Mouse (Mus musculus) T-helper 17 cell (primary cell): ENCODE data around the gene Lrrfip2.

Source experiments
- in situ Hi-C, 2 experiments: fragments of 300-600 bp; cut with MboI, MseI; formaldehyde crosslinking; loops; 1 replicate in 1 of 2; 2 replicates in 1 of 2; pipeline ENCODE4 v1.15.1; 2025; ENCODE audit warnings: high pct_unique_total_duplicates in 2 of 2

The Lrrfip2 gene

DNA sequence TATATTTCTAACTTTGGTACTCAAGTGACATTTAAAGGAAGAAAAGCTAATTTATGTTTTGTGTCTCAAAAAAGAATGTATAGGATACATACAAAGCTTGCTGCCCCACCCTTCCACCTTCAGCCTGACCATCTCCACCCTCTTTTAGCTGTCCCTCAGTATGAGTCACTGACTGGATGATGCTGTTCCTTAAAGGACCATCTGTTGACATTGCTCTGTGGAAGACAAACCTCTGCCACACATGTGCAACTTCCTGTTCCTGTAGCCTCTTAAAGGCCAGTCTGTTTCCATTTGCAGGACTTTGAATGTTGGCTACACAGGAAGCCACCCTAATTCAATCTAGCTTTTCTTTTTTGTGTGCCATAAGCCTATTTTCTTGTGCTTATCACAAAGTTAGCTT, 99.0 kb downstream of the Lrrfip2 start:
- in situ Hi-C loops = no loop called here

DNA sequence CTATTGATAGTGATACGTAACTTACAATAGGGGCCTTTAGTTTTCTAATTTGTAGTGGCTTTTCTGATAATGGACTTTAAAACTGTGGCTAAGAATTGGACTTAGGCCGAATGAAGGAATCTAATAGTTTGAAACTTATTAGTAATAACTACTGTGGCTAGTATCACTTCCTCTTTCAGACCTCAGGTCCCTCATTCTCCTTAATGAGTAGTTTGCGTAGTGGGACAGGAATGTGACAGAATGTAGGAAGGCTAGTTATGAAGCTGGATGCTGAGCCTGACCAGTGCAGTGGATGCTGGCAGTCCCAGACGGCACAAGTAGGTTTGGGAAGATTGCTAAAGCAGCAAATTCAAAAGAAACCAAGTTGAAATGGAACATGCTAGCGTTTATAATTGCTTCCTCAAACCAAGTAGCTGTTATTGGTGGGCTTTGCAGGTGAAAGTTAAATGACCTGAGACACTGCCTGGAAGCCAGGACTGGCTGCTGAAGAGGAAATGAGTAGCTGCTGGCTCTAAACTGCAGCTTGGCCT, 103.2 kb downstream of the Lrrfip2 start:
- in situ Hi-C loops = no loop called here

DNA sequence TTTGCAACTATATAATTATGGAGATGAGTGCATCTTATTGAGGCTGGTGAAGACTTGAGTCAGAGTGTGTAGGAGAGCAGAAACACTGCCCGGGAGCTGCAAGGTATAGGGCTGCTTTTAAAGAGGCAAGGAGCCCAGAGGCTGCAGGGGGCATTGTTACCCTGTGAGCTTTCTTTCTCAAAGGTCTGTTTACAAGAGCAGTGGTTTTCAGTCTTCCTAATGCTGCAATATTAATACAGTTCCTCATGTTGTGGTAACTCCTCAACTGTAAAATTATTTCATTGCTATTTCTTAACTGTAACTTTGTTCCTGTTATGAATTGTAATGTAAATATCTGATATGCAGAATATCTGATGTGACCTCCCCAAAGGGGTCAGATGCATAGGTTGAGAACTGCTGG, 104.2 kb downstream of the Lrrfip2 start:
- in situ Hi-C loops = no loop called here

DNA sequence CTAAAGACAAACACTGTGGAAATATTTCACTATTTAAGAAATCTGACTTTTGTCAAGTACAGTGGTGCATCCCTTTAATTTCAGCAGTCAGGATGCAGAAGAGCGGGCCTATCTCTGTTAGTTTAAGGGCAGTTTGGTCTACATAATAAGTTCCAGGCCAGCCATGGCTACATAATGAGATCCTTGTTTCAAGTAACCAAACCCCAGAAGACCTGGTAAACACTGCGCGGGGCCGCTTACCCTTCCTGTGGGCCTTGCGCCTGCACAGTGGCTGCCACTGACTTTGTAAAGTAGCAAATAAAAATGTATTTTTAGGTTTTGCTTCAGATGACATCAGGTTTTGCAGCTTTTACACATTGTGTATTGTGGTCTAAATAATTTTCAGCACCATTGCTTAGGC, 106.0 kb downstream of the Lrrfip2 start:
- in situ Hi-C loops = no loop called here

DNA sequence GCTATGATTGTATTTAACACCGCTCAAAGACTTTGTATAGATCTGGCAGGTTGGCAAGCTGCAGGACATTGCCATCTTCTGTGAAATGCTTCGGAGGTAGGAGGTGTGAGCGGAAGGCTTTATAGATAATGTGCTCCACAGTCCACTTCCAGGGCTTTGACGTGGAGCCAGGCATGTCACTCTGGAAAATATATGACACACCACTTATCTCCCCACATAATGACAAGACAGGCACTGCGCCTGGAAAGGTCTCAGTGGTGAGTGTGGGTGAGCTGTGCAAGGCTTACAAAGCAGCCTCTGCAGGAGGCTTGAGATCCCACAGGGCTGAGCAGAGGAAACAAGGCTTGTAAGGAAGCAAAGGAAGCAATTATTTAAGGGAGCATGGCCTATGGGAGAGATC, 111.1 kb downstream of the Lrrfip2 start:
- in situ Hi-C loops = no loop called here

DNA sequence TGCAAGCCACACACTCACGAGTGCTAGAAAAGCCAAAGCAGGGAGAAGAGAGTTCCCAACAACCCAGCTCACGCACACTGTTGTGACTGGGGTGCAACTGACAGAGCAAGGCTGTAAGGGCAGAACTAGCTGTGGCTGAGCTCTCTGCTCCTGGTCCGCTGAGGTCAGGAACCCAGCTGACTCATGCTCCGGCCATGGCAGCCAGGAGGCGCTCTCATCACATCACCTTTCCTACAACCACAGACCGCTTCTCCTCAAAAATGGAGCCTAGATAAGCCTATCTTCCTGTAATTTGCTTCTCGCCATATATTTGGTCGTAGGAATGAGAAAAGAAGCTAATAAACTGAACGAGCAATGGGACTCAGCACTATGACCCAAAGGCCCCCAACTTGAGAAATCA, 117.3 kb downstream of the Lrrfip2 start:
- in situ Hi-C loops = no loop called here

DNA sequence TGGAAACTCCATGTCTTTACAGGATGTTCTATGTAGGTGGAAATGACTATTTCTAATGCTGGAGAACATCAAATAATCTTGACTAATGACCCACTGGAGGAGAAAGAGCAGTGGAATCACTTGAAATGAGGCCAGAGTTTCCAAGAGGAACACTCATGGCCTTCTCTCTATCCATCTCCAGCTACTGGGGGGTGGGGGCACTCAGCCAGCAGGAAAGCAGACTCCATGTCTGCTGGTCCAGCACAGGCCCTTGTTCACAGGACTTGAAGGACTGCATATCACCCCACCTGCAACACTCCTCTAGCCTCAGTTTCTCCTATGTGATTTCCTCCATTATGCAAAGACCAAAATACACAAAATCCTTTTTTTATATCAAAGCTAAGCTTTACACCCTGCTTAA, 120.3 kb downstream of the Lrrfip2 start:
- in situ Hi-C loops = no loop called here

DNA sequence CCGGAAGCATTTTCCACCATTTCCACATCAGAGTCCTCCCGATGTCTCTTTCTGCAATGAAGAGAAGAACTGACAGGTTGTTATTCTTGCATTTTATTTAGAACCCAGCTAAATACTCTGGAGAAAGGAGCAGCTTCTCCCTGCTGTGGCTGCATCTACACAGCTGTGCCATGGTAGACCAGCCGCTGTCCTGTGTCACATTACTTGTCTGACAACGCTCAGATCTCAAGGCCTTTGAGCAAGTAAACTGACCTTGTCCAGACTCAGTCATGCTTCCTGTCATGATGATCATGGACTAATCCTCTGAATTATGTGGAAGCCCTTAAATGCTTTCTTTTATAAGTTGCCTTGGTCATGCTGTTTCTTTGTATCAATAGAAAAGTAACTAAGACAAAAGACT, 122.4 kb downstream of the Lrrfip2 start:
- in situ Hi-C loops = no loop called here

DNA sequence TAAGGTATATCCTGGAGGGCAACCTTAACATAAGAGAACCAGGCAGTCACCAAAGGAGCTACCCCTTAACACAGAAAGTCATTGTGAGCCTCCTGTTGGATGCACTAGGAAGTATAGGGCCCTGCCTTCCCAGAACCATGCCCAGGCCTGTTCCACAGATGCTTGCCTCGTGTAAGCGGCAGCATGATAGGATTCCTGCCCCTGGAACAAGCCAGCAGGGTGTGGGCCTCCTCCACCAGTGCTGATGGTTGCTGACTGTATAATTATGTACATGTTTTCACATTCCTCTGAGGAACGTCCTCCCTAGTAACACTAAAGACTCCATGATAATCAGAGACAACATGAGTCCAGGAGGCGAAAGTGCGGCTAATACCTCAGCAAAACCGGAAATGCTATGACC, 126.0 kb downstream of the Lrrfip2 start:
- in situ Hi-C loops = no loop called here

DNA sequence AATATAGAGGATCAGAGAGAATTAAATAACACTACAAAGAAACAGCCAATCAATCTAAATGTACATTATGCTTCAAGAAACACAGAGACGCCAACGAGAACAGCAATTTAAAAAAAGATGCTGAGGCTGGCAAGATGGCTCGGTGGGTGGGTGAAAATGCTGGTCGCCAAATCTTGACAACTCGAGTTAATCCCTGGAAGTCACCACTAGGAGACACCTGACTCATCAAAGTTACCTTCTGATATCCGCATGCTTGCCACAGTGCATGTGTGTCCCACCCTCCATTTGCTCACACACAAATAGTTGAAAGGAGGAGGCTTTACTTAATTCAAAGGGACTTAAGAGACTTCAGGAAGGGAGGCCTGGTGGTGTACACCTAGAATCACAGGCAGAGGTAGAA, 128.2 kb downstream of the Lrrfip2 start:
- in situ Hi-C loops = no loop called here

DNA sequence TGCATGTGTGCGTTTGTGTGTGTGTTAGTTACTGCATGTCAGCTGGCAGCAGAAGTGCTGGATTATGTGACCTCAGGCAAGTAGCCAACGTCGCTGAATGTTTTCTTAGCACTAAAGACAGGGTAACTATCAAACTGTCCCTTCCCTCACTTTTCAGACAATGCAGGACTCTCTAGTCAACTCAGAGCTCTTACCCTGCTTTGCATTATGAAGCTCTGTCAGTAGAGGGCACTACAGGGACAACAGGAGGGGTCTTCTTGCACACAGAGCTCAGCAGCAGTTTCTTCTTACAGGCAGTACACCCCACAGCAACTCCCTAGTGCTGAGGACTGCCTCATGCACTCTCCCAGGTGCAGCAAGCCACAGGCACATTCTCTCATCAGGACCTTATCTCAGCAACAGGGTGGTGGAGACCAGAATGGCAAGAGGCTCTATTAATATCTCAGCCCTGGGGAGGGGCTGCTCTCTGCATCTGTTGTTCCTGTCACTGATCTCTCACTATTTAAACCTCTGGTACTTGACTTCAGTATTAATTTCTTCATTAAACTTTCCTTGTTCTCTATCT, 130.4 kb downstream of the Lrrfip2 start:
- in situ Hi-C loops = no loop called here

DNA sequence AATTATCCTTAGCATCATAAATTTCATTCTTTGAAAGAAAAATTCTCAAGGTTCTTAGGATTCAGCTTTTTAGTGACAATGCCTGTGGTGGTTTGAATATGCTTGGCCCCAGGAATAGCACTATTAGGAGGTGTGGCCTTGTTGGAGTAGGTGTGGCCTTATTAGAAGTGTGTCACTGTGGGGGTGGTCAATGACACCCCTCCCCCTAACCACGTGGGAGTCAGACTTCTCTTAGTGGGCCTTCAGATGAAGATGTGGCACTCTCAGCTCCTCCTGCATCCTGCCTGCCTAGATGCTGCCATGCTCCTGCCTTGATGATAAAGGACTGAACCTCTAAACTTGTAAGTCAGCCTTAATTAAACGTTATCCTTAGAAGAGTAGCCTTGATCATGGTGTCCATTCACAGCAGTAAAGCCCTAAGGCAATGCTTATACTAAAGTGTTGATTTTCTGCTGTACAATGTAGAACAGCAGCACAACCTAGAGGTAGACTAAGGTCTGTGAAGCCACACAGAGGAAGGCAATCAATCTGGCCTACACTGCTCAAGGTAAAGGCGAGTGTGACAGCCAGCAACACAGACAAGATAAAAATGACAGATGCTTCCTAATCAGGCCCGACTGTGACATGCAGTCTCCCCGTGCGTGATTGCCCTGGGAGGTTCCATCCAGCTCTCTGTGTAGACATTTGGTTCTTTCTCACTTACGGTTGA, 134.9 kb downstream of the Lrrfip2 start:
- in situ Hi-C loops = no loop called here

DNA sequence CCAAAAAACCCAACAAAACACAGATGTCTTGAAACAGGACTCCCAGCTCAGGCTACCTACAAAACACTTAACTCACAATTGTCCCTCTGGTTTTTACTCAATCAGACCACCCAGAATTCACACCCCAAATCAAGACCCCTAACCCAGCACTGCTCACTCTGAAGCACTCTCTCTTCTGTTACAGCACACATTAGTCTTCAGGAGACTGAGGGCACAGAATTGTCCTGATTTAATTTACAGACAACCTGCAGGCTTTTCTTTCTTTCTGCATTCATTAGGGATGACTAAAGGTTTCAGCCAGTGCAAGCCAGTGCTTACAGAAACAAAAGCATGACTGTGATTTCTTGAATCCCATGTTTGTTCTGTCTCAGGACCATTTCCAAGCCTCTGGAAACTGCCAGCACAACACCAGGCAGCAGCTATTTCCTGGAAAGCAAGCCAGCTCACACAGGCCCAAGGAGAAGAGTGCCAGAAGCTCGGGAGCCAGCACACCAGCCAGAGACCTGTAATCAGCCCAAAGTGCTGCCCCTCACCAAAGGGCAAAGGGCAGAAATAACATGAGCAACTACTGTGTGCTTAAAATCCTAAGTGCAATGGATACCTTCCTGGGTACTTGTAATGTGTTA, 143.1 kb downstream of the Lrrfip2 start:
- in situ Hi-C loops = no loop called here

DNA sequence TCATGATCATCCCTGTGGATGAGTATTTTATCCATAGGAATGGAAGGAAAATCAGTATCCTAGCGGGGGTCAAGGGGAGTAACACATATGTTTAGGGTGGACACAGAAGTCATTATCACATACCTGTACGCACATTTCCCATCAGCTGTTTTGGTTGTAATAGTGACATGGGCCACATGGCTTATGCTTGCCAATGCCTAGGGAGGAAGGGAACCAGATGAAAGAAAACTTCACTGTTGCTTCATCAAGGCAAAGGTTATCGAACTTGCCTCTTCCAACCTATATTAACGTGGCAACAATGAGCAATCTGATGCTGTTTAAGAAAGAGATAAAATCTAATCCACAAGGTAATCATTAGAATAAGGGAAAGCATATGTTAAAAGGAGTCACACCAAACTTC, 144.0 kb downstream of the Lrrfip2 start:
- in situ Hi-C loops = no loop called here

DNA sequence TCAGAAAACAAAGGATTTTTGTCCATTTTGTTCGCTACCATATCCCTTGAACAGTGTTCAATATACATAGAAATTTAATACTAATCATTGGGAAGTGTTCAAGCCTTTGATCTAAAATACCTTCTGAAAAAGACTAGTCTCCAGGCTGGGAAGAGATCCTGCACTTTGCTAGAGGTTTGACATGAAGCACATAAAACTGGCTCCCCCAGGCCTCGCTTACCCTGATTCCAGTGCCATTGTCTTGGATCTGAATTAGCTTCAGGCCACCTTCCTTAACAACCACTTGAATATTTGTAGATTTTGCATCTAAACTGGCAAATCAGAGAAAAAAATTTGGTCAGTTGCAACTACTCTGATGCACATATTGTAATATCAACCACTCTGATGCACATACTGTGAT, 150.6 kb downstream of the Lrrfip2 start:
- in situ Hi-C loops = no loop called here

DNA sequence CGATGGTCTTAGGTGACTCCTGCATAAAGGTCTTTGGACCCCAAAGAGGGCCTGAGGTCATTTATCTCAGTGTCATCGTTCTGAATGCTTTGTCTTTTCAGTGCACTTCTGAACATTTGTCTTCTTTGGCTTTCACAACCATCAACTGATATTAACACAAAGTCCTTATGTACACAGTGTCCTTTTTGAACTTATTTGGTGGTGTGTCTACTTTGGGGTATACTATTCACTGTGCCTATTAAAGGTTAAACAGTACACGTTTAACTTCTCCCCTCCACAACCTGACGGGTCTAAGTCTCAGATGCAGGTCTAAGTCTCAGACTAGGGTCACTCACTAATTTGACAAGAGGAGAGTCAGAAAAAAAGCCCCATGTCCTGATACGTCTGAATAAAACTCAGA, 153.2 kb downstream of the Lrrfip2 start:
- in situ Hi-C loops = no loop called here

DNA sequence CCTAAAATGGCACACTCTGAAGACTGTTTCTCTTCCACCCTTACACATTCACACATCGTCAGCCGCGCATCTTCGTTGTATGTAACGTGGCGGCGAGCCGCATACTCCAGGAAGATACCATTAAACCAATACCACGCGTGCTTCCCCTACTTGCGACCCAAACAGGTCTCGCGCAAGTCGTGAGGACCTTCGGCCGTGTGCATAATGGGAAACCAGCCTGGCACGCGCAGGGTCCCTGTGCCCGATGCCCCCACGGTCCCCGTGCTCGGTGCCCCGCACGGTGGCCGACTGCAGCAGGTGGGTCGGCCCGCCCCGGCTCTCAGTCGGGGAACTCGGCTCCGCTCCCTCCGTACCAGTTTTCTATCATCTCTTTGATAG, 153.7 kb downstream of the Lrrfip2 start:
- in situ Hi-C loops = no loop called here

DNA sequence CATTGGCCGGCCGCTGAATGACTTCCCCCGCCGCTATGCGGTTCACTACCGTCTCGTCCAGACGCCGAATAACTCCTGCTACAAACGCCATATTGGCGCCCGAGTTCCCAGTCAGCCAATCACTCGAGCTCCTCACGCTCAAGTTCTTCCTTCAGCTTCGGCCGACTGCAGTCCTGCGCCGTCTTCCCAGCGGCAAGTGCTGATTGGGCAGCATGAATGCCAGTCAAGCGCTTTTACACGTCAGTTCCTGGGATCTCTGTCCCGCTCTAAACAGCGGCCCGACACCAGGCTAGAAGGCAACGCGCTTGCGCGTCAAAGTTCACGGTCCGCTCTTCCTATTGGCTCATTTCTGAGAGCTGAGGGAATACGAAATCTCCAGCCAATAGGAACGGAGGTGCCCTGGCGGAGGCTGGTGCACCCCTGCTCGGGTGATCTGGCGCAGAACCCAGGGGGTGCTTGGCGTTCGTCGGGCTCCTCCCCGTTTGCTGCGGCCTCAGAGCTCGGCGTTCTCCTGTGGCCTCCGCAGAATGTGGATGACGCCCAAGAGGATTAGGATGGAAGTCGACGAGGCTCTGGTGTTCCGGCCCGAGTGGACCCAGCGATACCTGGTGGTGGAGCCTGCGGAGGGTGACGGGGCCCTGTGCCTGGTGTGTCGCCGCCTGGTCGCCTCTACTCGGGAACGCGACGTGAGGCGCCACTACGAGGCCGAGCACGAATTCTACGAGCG, 154.2 kb downstream of the Lrrfip2 start, which contains the start of the genes Mlh1 and Epm2aip1:
Gene Mlh1, minus strand, starts transcription at position 358 of the 727 bp plus-strand sequence.
Gene Epm2aip1, plus strand, starts transcription at position 496 of the 727 bp plus-strand sequence.
- in situ Hi-C loops = no loop called here

DNA sequence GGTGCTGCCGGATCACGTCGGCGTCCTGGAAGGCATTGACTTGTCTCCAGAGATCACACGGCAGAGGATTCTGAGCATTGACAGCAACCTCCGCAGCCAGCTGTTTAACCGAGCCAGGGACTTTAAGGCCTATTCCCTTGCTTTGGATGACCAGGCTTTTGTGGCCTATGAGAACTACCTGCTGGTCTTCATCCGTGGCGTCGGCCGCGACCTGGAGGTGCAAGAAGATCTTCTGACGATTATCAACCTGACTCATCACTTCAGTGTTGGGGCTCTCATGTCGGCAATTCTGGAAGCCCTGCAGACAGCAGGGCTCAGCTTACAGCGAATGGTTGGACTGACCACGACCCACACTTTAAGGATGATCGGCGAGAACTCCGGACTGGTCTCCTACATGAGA, 155.0 kb downstream of the Lrrfip2 start:
- in situ Hi-C loops = no loop called here

DNA sequence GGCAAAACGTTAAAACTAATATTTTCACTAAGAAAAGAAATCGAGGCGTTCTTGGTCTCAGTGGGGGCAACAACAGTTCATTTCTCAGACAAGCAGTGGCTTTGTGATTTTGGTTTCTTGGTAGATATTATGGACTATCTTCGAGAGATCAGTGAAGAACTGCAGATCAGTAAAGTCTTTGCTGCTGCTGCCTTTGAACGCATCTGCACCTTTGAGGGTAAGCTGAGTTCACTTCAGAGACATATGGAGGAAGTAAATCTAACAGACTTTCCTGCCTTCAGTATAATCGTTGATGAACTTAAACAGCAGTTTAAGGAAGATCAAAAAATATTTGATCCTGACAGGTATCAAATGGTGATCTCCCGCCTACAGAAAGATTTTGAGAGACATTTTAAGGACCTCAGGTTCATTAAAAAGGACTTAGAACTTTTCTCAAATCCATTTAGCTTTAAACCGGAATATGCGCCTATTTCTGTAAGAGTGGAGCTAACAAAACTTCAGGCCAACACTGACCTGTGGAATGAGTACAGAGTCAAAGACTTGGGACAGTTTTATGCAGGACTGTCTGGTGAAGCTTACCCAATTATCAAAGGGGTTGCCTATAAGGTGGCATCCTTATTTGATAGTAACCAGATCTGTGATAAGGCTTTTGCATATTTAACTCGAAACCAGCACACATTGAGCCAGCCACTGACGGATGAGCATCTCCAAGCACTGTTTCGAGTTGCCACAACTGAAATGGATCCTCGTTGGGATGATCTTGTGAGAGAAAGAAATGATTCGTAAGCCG, 155.8 kb downstream of the Lrrfip2 start:
- in situ Hi-C loops = no loop called here

DNA sequence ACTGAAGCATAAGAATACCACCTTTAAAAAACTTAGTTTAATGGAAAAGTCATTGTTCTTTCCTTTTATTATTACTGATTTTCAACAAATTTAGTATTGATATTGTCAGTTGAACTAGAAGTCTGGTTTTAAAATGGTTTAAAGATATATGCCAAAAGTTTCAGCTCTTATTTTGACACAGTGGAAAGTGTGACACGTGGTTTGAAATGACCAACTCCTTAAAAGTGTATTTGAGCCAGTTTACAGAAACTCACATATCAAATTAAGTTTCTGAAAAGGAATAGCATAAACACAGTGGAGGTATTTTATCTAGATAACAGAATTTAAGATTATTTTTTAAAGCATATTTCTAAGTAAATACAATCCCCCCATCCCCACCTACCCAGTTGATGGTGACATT, 156.6 kb downstream of the Lrrfip2 start:
- in situ Hi-C loops = no loop called here
